Comparison of ENCODE assay signal across 20 mouse cellular contexts in genomic region chr16:35431608-35432007, GRCm38 (mm10). TPM values are rescaled to one million over a fixed set of nuclear protein-coding genes. Genes with fewer than 3 reads are reported as not detected.
DNase-seq lines count a peak whose midpoint lies in the region; ATAC-seq and TF ChIP-seq lines count a peak whose summit lies in the region.
"Had no signal": no experiment of that assay in that cellular context is flagged by ENCODE, and none has a peak within 500 bp of the region (broad histone marks: within the 10 kb centered on the region; RNA-seq: fewer than 3 reads in every experiment).

No protein-coding gene starts in this region.

- WGBS in heart, embryonic 13.5 days, result 75% methylated on average over 4 of the region's 4 CpGs
- 85% methylated on average over 4 of the region's 4 CpGs for WGBS in heart, embryonic 11.5 days (ENCODE audit: insufficient replicate concordance)
- 77% methylated on average over 4 of the region's 4 CpGs for WGBS in olfactory bulb, adult 2 months
- WGBS in limb, embryonic 10.5 days, result 88% methylated on average over 4 of the region's 4 CpGs

- H3K9me3 ChIP-seq in heart, embryonic 13.5 days, result 0 out of 2 replicates have a peak, but pooled peaks cover 5% of the 10 kb centered on the region
- H3K9me3 ChIP-seq in heart, embryonic 11.5 days (replicated peaks; ENCODE audit: control insufficient read depth, low read length), result no peaks in the 10 kb centered on the region
- no peaks in the 10 kb centered on the region for H3K9me3 ChIP-seq in limb, embryonic 10.5 days (replicated peaks)
- H3K9me3 ChIP-seq: embryonic facial prominence, embryonic 10.5 days; embryonic facial prominence, embryonic 12.5 days; forebrain, embryonic 13.5 days; forebrain, embryonic 15.5 days had no signal

- H3K4me1 ChIP-seq in heart, embryonic 13.5 days, result peaks cover 10% of the 10 kb centered on the region; the same call in 1 of the 2 replicates
- no peaks in the 10 kb centered on the region for H3K4me1 ChIP-seq in heart, embryonic 11.5 days (ENCODE audit: control insufficient read depth, insufficient read depth, low read length)
- H3K4me1 ChIP-seq in olfactory bulb, adult 2 months (ENCODE audit: control insufficient read depth, insufficient read depth, low read length), result peaks cover 16% of the 10 kb centered on the region
- no peaks in the 10 kb centered on the region for H3K4me1 ChIP-seq in limb, embryonic 10.5 days
- H3K4me1 ChIP-seq: embryonic facial prominence, embryonic 10.5 days; embryonic facial prominence, embryonic 12.5 days; forebrain, embryonic 13.5 days; forebrain, embryonic 15.5 days had no signal

- DNase-seq in left cerebral cortex, postnatal 25 days (ENCODE audit: low spot score in 2 of 2), result peak; percentile 10 to 46
- DNase-seq in left cerebral cortex, adult 18-20 months (ENCODE audit: low spot score in 2 of 2), result no peak
- DNase-seq in brain, adult 2 months (ENCODE audit: low read depth, low spot score), result peak; percentile 58
- DNase-seq in limb, embryonic 10.5 days (ENCODE audit: low spot score), result no peak
- DNase-seq: adrenal gland, adult 2 months; adrenal gland, postnatal 10 days; adrenal gland, postnatal 25 days; cerebellum, adult 11-12 months; cerebellum, adult 2 months; cerebellum, adult 9-10 months; cerebellum, postnatal 10 days; cerebellum, postnatal 25 days had no signal

- no peak overlapping the region for H3K4me3 ChIP-seq in heart, embryonic 13.5 days
- no peak overlapping the region for H3K4me3 ChIP-seq in heart, embryonic 11.5 days (ENCODE audit: low read depth, low read length)
- H3K4me3 ChIP-seq in olfactory bulb, adult 2 months (ENCODE audit: insufficient read depth, low read depth, low read length), result no peak overlapping the region
- H3K4me3 ChIP-seq in limb, embryonic 10.5 days, result no peak overlapping the region
- H3K4me3 ChIP-seq: embryonic facial prominence, embryonic 10.5 days; embryonic facial prominence, embryonic 12.5 days; forebrain, embryonic 13.5 days; forebrain, embryonic 15.5 days had no signal

- ATAC-seq in heart, embryonic 13.5 days (ENCODE audit: extremely low read depth, insufficient number of reproducible peaks, low FRiP score, low TSS enrichment), result no peak
- no peak for ATAC-seq in heart, embryonic 11.5 days (replicated peaks; ENCODE audit: insufficient number of reproducible peaks, low FRiP score, low TSS enrichment)
- ATAC-seq: forebrain, embryonic 13.5 days; forebrain, embryonic 15.5 days had no signal

- no peaks in the 10 kb centered on the region for H3K27me3 ChIP-seq in heart, embryonic 13.5 days (replicated peaks)
- H3K27me3 ChIP-seq in heart, embryonic 11.5 days (ENCODE audit: control insufficient read depth, insufficient read depth, low read length), result no peaks in the 10 kb centered on the region
- no peaks in the 10 kb centered on the region for H3K27me3 ChIP-seq in limb, embryonic 10.5 days (ENCODE audit: low read depth, poor library complexity, severe bottlenecking)
- H3K27me3 ChIP-seq: embryonic facial prominence, embryonic 12.5 days; forebrain, embryonic 13.5 days; forebrain, embryonic 15.5 days had no signal

- peaks cover 39% of the 10 kb centered on the region for H3K36me3 ChIP-seq in heart, embryonic 13.5 days
- H3K36me3 ChIP-seq in heart, embryonic 11.5 days (ENCODE audit: control insufficient read depth, insufficient read depth, low read length), result no peaks in the 10 kb centered on the region
- H3K36me3 ChIP-seq in limb, embryonic 10.5 days, result peaks cover 17% of the 10 kb centered on the region
- H3K36me3 ChIP-seq: forebrain, embryonic 15.5 days had no signal

- no peak overlapping the region for H3K4me2 ChIP-seq in heart, embryonic 13.5 days
- H3K4me2 ChIP-seq in heart, embryonic 11.5 days, result no peak overlapping the region
- H3K4me2 ChIP-seq: embryonic facial prominence, embryonic 12.5 days; forebrain, embryonic 13.5 days; forebrain, embryonic 15.5 days had no signal

- no peak for TF ChIP-seq POLR2A in olfactory bulb, adult 2 months (IDR thresholded peaks at IDR 0.05; ENCODE audit: insufficient read depth, low read depth, low read length)

- no peak for TF ChIP-seq CTCF in olfactory bulb, adult 2 months (IDR thresholded peaks at IDR 0.05; ENCODE audit: insufficient read depth, low read depth, low read length)

- intact Hi-C loops in left cerebral cortex, postnatal 25 days (cut with DNase I), result no loop called here

- H3K9ac ChIP-seq in heart, embryonic 13.5 days, result 0 out of 2 replicates have a peak overlapping the region, but pooled peaks have one; percentile 10
- H3K9ac ChIP-seq in heart, embryonic 11.5 days (ENCODE audit: low read depth, low read length), result no peak overlapping the region
- H3K9ac ChIP-seq: embryonic facial prominence, embryonic 12.5 days; forebrain, embryonic 13.5 days; forebrain, embryonic 15.5 days had no signal

- H3K27ac ChIP-seq in heart, embryonic 13.5 days (replicated peaks), result no peak overlapping the region
- no peak overlapping the region for H3K27ac ChIP-seq in heart, embryonic 11.5 days (ENCODE audit: low read depth, low read length)
- H3K27ac ChIP-seq in olfactory bulb, adult 2 months (ENCODE audit: insufficient read depth, low read depth, low read length), result peak overlapping the region; percentile 85; the same call in 1 of the 2 replicates
- H3K27ac ChIP-seq in limb, embryonic 10.5 days, result no peak overlapping the region
- H3K27ac ChIP-seq: embryonic facial prominence, embryonic 10.5 days; embryonic facial prominence, embryonic 12.5 days; forebrain, embryonic 13.5 days; forebrain, embryonic 15.5 days had no signal

RNA-seq across cellular contexts. Expression of gene Pdia5, which starts 59.1 kb away (rescaled TPM):
- polyA plus RNA-seq in heart, embryonic 13.5 days (2015; fragmentation: Nextera tagmentation; extraction: Ambion mirVana), result 28.2 and 31.6 TPM in 2 replicates
- 12.9 and 15.0 TPM in 2 replicates for polyA plus RNA-seq in heart, embryonic 11.5 days (2014; fragmentation: Nextera tagmentation; extraction: Ambion mirVana)
- 1 to 10 TPM; 3.9 to 5.1 TPM for total RNA-seq in left cerebral cortex, postnatal 25 days (2021)
- total RNA-seq in left cerebral cortex, adult 18-20 months (2021), result 1 to 10 TPM; 3.1 to 3.5 TPM
- not detected in 2 replicates for polyA plus RNA-seq in olfactory bulb, adult 2 months (2012; ENCODE audit: insufficient read depth, insufficient read length, low replicate concordance, missing spikeins)
- polyA plus RNA-seq in limb, embryonic 10.5 days (2016; fragmentation: Nextera tagmentation; extraction: Ambion mirVana), result 21.2 and 24.2 TPM in 2 replicates
- total RNA-seq: MEL had no signal

Comparison
In these comparisons a context has a peak if more than half of its experiments do, and no peak if none do; other contexts are left out.
1. DNase-seq: peak in left cerebral cortex, postnatal 25 days (2 of 2) and brain, adult 2 months (single experiment); none in left cerebral cortex, adult 18-20 months (0 of 2) and limb, embryonic 10.5 days (single experiment).
2. RNA of gene Pdia5, which starts 59.1 kb away (polyA plus RNA-seq): 28.2 to 31.6 TPM in heart, embryonic 13.5 days, 21.2 to 24.2 TPM in limb, embryonic 10.5 days and 12.9 to 15.0 TPM in heart, embryonic 11.5 days; not detected in olfactory bulb, adult 2 months; every median in the first group is over 10 times any median in the second.